Mouse (Mus musculus) heart, embryonic 14.5 days (tissue): ENCODE results near the gene Cfl1. TPM values are rescaled to one million over a fixed set of nuclear protein-coding genes. Genes with fewer than 3 reads are reported as not detected.

Experiments used
- polyA plus RNA-seq: library from polyadenylated mRNA; unstranded; fragments of >200 nt; fragmentation: Nextera tagmentation; extraction: Ambion mirVana; gene quantifications from 2 replicates; pipeline ENCODE4 v1.2.1, GENCODE M21; 2014

The Cfl1 gene
- polyA plus RNA-seq, 1 experiment from 2014 or later: 1,886 TPM

Other genes starting within 250 kb of the Cfl1 start
- gene Pacs1, start 217.3 kb upstream of the Cfl1 start, polyA plus RNA-seq: 20.9 TPM in 2 replicates
- 201 and 208 TPM in 2 replicates for gene Sf3b2, start 195.0 kb upstream of the Cfl1 start, polyA plus RNA-seq
- 6.4 and 6.7 TPM in 2 replicates for gene Gal3st3, start 192.1 kb upstream of the Cfl1 start, polyA plus RNA-seq
- gene Catsper1, start 154.7 kb upstream of the Cfl1 start, polyA plus RNA-seq: not detected in 2 replicates
- gene Cst6, start 140.9 kb upstream of the Cfl1 start, polyA plus RNA-seq: 0.92 and 0.95 TPM in 2 replicates
- gene Eif1ad, start 123.7 kb upstream of the Cfl1 start, polyA plus RNA-seq: 37.4 and 42.1 TPM in 2 replicates
- 453 and 486 TPM in 2 replicates for gene Banf1, start 123.3 kb upstream of the Cfl1 start, polyA plus RNA-seq
- gene Sart1, start 101.8 kb upstream of the Cfl1 start, polyA plus RNA-seq: 39.5 and 39.6 TPM in 2 replicates
- gene Tsga10ip, start 87.9 kb upstream of the Cfl1 start, polyA plus RNA-seq: 1.6 and 3.0 TPM in 2 replicates
- 154 and 178 TPM in 2 replicates for gene Drap1, start 65.5 kb upstream of the Cfl1 start, polyA plus RNA-seq
- 23.7 and 35.0 TPM in 2 replicates for gene AI837181, start 65.3 kb upstream of the Cfl1 start, polyA plus RNA-seq
- gene Fosl1, start 42.9 kb upstream of the Cfl1 start, polyA plus RNA-seq: not detected in 2 replicates
- 9.0 and 10.4 TPM in 2 replicates for gene Ccdc85b, start 32.6 kb upstream of the Cfl1 start, polyA plus RNA-seq
- gene Fibp, start 29.8 kb upstream of the Cfl1 start, polyA plus RNA-seq: 101 and 120 TPM in 2 replicates
- gene Ctsw, start 21.9 kb upstream of the Cfl1 start, polyA plus RNA-seq: 0.84 and 1.4 TPM in 2 replicates
- gene Efemp2, start 16.5 kb upstream of the Cfl1 start, polyA plus RNA-seq: 60.8 and 68.9 TPM in 2 replicates
- 36.6 and 37.5 TPM in 2 replicates for gene Mus81, start 2.1 kb upstream of the Cfl1 start, polyA plus RNA-seq
- 0.20 TPM in 2 replicates for gene 1700020D05Rik, start 13.3 kb downstream of the Cfl1 start, polyA plus RNA-seq
- gene Snx32, start 20.1 kb downstream of the Cfl1 start, polyA plus RNA-seq: 16.5 and 17.9 TPM in 2 replicates
- 0.09 TPM in 1 of 2 replicates, not detected in the other for gene Ovol1, start 70.2 kb downstream of the Cfl1 start, polyA plus RNA-seq
- gene Ap5b1, start 77.6 kb downstream of the Cfl1 start, polyA plus RNA-seq: 2.5 and 3.0 TPM in 2 replicates
- gene Rnaseh2c, start 111.4 kb downstream of the Cfl1 start, polyA plus RNA-seq: 68.8 and 78.5 TPM in 2 replicates
- gene Kat5, start 119.8 kb downstream of the Cfl1 start, polyA plus RNA-seq: 19.7 and 20.0 TPM in 2 replicates
- 35.1 and 36.9 TPM in 2 replicates for gene Rela, start 147.0 kb downstream of the Cfl1 start, polyA plus RNA-seq
- gene Sipa1, start 173.3 kb downstream of the Cfl1 start, polyA plus RNA-seq: 16.7 and 17.2 TPM in 2 replicates
- 16.7 and 22.4 TPM in 2 replicates for gene Map3k11, start 198.3 kb downstream of the Cfl1 start, polyA plus RNA-seq
- 15.3 and 17.3 TPM in 2 replicates for gene Pcnx3, start 198.5 kb downstream of the Cfl1 start, polyA plus RNA-seq
- gene Kcnk7, start 213.9 kb downstream of the Cfl1 start, polyA plus RNA-seq: 0.26 and 0.27 TPM in 2 replicates
- gene Ehbp1l1, start 235.9 kb downstream of the Cfl1 start, polyA plus RNA-seq: 66.5 and 67.1 TPM in 2 replicates
- 86.1 and 89.5 TPM in 2 replicates for gene Fam89b, start 239.2 kb downstream of the Cfl1 start, polyA plus RNA-seq